Mouse (Mus musculus): ENCODE data around the gene Pecr. TPM values are rescaled to one million over a fixed set of nuclear protein-coding genes. Genes with fewer than 3 reads are reported as not detected.
A peak's percentile ranks its signal among the peaks of the same experiment; 100 is the strongest.

Gene Pecr
- polyA plus RNA-seq (2015; fragmentation: Nextera tagmentation; extraction: Ambion mirVana), result 8.7 and 9.6 TPM in 2 replicates

GRCm38 (mm10) chr1:72283992-72284485, at the start of gene Pecr, which contains the start of gene Tmem169:
Pecr (minus strand) TSS chr1:72284314.
Tmem169 (plus strand) TSS chr1:72284369.
- peak within 1 kb of the TSS; percentile 88 for H3K4me2 ChIP-seq
- H3K4me1 ChIP-seq (replicated peaks), result peaks cover 39% of the 10 kb centered on the region
- peak within 1 kb of the TSS; percentile 51 for H3K4me3 ChIP-seq
- H3K9ac ChIP-seq, result peak within 1 kb of the TSS; percentile 82
- under 1% methylated on average over 30 of the region's 30 CpGs for whole genome bisulfite sequencing
- ATAC-seq (ENCODE audit: low read depth), result peak; percentile 98
- no peaks in the 10 kb centered on the region; the same call in 1 of the 2 replicates for H3K9me3 ChIP-seq
- H3K36me3 ChIP-seq, result peaks cover 3% of the 10 kb centered on the region
- no peaks in the 10 kb centered on the region for H3K27me3 ChIP-seq
- peak within 1 kb of the TSS; percentile 93 for H3K27ac ChIP-seq (replicated peaks)

- peaks cover 68% of the 10 kb centered on the region for H3K36me3 ChIP-seq
- 96% methylated on average over 11 of the region's 11 CpGs for WGBS
- H3K4me3 ChIP-seq, result no peak overlapping the region
- no peaks in the 10 kb centered on the region for H3K27me3 ChIP-seq
- H3K9ac ChIP-seq, result no peak overlapping the region
- H3K27ac ChIP-seq (replicated peaks), result no peak overlapping the region
- no peak overlapping the region for H3K4me2 ChIP-seq
- no peak for ATAC-seq (ENCODE audit: low read depth)
- H3K9me3 ChIP-seq, result no peaks in the 10 kb centered on the region
- no peaks in the 10 kb centered on the region for H3K4me1 ChIP-seq (replicated peaks)
Measured at GRCm38 (mm10) chr1:72326162-72326821, 42.2 kb upstream of the Pecr start.

GRCm38 (mm10) chr1:72323248-72323647, 39.1 kb upstream of the Pecr start:
- Histone ChIP-seq H3K4me2 (no peak overlapping the region), H3K4me1 (replicated peaks) (no peaks in the 10 kb centered on the region), H3K9me3 (no peaks in the 10 kb centered on the region), H3K4me3 (no peak overlapping the region), H3K36me3 (peaks cover 71% of the 10 kb centered on the region), H3K9ac (no peak overlapping the region), H3K27ac (replicated peaks) (no peak overlapping the region), H3K27me3 (no peaks in the 10 kb centered on the region)
- 96% methylated on average over 4 of the region's 4 CpGs for WGBS
- no peak for ATAC-seq (ENCODE audit: low read depth)

GRCm38 (mm10) chr1:72320759-72321158, 36.6 kb upstream of the Pecr start:
- Histone ChIP-seq H3K27ac (replicated peaks) (no peak overlapping the region), H3K36me3 (peaks cover 64% of the 10 kb centered on the region), H3K4me2 (no peak overlapping the region), H3K4me3 (no peak overlapping the region), H3K9me3 (no peaks in the 10 kb centered on the region), H3K27me3 (no peaks in the 10 kb centered on the region), H3K9ac (no peak overlapping the region), H3K4me1 (replicated peaks) (no peaks in the 10 kb centered on the region)
- 95% methylated on average over 5 of the region's 5 CpGs for WGBS
- ATAC-seq (ENCODE audit: low read depth), result no peak

- Histone ChIP-seq H3K4me1 (replicated peaks) (no peaks in the 10 kb centered on the region), H3K4me3 (no peak overlapping the region), H3K9ac (no peak overlapping the region), H3K4me2 (no peak overlapping the region), H3K9me3 (no peaks in the 10 kb centered on the region), H3K36me3 (peaks cover 49% of the 10 kb centered on the region), H3K27ac (replicated peaks) (no peak overlapping the region), H3K27me3 (no peaks in the 10 kb centered on the region)
- no peak for ATAC-seq (ENCODE audit: low read depth)
- WGBS, result 78% methylated on average over 7 of the region's 7 CpGs
Measured at GRCm38 (mm10) chr1:72316901-72317300, 32.8 kb upstream of the Pecr start.

- peak; percentile 28; the same call in 1 of the 2 replicates for ATAC-seq (ENCODE audit: low read depth)
- Histone ChIP-seq H3K4me2 (no peak overlapping the region), H3K4me3 (no peak overlapping the region), H3K36me3 (peaks cover 53% of the 10 kb centered on the region), H3K27me3 (no peaks in the 10 kb centered on the region), H3K9ac (no peak overlapping the region), H3K27ac (replicated peaks) (no peak overlapping the region), H3K9me3 (no peaks in the 10 kb centered on the region), H3K4me1 (replicated peaks) (no peaks in the 10 kb centered on the region)
- WGBS, result 80% methylated on average over 8 of the region's 8 CpGs
Measured at GRCm38 (mm10) chr1:72316409-72316808, 32.3 kb upstream of the Pecr start.

GRCm38 (mm10) chr1:72315447-72315846, 31.3 kb upstream of the Pecr start:
- H3K36me3 ChIP-seq, result peaks cover 43% of the 10 kb centered on the region
- H3K4me3 ChIP-seq, result no peak overlapping the region
- no peak overlapping the region for H3K9ac ChIP-seq
- H3K9me3 ChIP-seq, result no peaks in the 10 kb centered on the region
- no peak for ATAC-seq (ENCODE audit: low read depth)
- no peaks in the 10 kb centered on the region for H3K27me3 ChIP-seq
- no peak overlapping the region for H3K4me2 ChIP-seq
- no peak overlapping the region for H3K27ac ChIP-seq (replicated peaks)
- whole genome bisulfite sequencing, result 84% methylated on average over 4 of the region's 4 CpGs
- no peaks in the 10 kb centered on the region for H3K4me1 ChIP-seq (replicated peaks)

- Histone ChIP-seq H3K27ac (replicated peaks) (no peak overlapping the region), H3K4me3 (no peak overlapping the region), H3K9me3 (no peaks in the 10 kb centered on the region), H3K36me3 (peaks cover 25% of the 10 kb centered on the region), H3K9ac (no peak overlapping the region), H3K27me3 (no peaks in the 10 kb centered on the region), H3K4me1 (replicated peaks) (peaks cover 16% of the 10 kb centered on the region), H3K4me2 (no peak overlapping the region)
- 73% methylated on average over 5 of the region's 5 CpGs for WGBS
- ATAC-seq (ENCODE audit: low read depth), result peak; percentile 37; the same call in 1 of the 2 replicates
Measured at GRCm38 (mm10) chr1:72313399-72314039, 29.4 kb upstream of the Pecr start.

GRCm38 (mm10) chr1:72312701-72313398, 28.7 kb upstream of the Pecr start:
- Histone ChIP-seq H3K27me3 (no peaks in the 10 kb centered on the region), H3K4me2 (no peak overlapping the region), H3K9me3 (no peaks in the 10 kb centered on the region), H3K27ac (replicated peaks) (no peak overlapping the region), H3K4me1 (replicated peaks) (peaks cover 23% of the 10 kb centered on the region), H3K9ac (no peak overlapping the region), H3K36me3 (peaks cover 21% of the 10 kb centered on the region), H3K4me3 (no peak overlapping the region)
- ATAC-seq (ENCODE audit: low read depth), result no peak
- WGBS, result 80% methylated on average over 9 of the region's 9 CpGs

- Histone ChIP-seq H3K4me3 (no peak overlapping the region), H3K9ac (no peak overlapping the region), H3K27me3 (no peaks in the 10 kb centered on the region), H3K27ac (replicated peaks) (no peak overlapping the region), H3K9me3 (no peaks in the 10 kb centered on the region), H3K4me1 (replicated peaks) (peaks cover 29% of the 10 kb centered on the region), H3K36me3 (peaks cover 4% of the 10 kb centered on the region; the same call in 1 of the 2 replicates), H3K4me2 (no peak overlapping the region)
- no peak for ATAC-seq (ENCODE audit: low read depth)
- 50% methylated on average over 6 of the region's 6 CpGs for WGBS
Measured at GRCm38 (mm10) chr1:72309744-72310424, 25.8 kb upstream of the Pecr start.

GRCm38 (mm10) chr1:72308919-72309318, 24.8 kb upstream of the Pecr start:
- no peak overlapping the region for H3K4me2 ChIP-seq
- peaks cover 4% of the 10 kb centered on the region; the same call in 1 of the 2 replicates for H3K36me3 ChIP-seq
- H3K4me1 ChIP-seq (replicated peaks), result peaks cover 29% of the 10 kb centered on the region
- ATAC-seq (ENCODE audit: low read depth), result no peak
- H3K27ac ChIP-seq (replicated peaks), result no peak overlapping the region
- no peaks in the 10 kb centered on the region for H3K27me3 ChIP-seq
- H3K9me3 ChIP-seq, result no peaks in the 10 kb centered on the region
- no peak overlapping the region for H3K9ac ChIP-seq
- H3K4me3 ChIP-seq, result no peak overlapping the region
- WGBS, result 67% methylated on average over 4 of the region's 4 CpGs
